Mouse (Mus musculus) CH12F3 (cell line): ENCODE data around the gene Hsd17b6.
"Not testable (repeated sequence)": the region's sequence is repeated elsewhere in the genome, so short reads cannot be mapped to it uniquely, and the experiment has no call there.

ENCODE experiments used
- in situ Hi-C: fragments of 300-500 bp; cut with MboI; formaldehyde crosslinking; loops from 2 replicates; pipeline ENCODE4 v1.14.3; 2020; ENCODE audit warnings: low sequenced_read_pairs

Hsd17b6 gene

DNA sequence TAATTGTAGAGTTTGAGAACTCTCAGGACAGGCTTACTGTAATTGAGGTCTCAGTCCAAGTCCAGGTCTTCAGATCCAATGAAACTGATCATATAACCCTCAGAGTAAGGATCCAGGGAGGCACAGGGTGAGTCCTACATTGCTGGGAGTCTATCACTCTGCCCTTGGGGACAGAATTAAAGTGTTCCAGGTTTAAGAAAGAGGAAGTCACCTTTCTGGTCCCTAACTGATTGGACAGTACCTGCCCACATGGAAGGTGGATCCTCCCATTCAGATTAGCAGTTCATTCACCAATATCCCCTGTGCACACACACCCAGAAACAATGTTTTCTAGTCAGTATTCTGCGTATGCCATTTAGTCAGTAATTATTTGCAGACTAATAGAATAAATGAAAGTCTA, at the start of gene Hsd17b6:
Gene Hsd17b6, minus strand, starts transcription at position 166 of the 400 bp plus-strand sequence.
- in situ Hi-C loops, result loop anchor here (5.0 to 10.0 kb wide), 2 partner anchors 45 to 63 kb away; no protein-coding TSS in a partner anchor

GRCm38 (mm10) chr10:128053001-128053400, 45.6 kb upstream of the Hsd17b6 start:
- in situ Hi-C loops, result no loop called here

- in situ Hi-C loops, result not testable (repeated sequence)
Measured at GRCm38 (mm10) chr10:128052136-128052535, 44.7 kb upstream of the Hsd17b6 start.

DNA sequence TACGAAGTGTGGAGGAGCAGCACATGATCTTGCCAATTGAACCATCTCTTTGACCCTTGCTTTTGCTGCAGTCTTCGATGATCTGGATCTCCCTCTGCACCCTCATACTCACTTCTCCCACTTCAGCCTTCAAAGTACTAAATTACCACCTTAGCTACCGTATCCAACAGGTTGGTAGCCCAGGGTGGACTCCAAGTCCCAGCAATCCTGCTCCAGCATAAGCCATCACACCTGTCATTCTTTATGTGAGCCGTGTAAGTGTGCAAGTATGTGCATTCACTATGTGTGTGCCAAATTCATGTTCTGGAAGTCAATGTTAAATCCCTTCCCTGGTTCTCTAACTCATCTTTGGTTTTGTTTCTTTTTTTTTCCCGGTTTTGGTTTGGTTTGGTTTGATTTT, 44.2 kb upstream of the Hsd17b6 start:
- in situ Hi-C loops, result no loop called here

DNA sequence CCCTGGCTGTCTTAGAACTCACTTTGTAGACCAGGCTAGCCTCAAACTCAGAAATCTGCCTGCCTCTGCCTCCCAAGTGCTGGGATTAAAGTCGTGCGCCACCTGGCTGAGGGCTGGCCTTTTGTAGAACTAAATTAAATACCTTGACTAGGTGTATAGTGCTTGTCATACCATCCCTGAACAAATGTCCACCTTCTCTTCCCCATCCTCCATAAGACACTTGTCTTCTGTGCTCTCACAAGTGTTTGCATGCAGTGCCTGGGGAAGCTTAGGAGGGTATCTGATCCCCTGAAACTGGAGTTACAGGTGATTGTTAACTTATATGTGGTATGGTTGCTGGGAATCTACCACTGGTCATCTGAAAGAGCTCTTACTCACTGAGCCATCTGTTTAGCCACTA, 42.9 kb upstream of the Hsd17b6 start:
- in situ Hi-C loops, result no loop called here

- in situ Hi-C loops, result no loop called here
Measured at GRCm38 (mm10) chr10:128049741-128050140, 42.3 kb upstream of the Hsd17b6 start.

DNA sequence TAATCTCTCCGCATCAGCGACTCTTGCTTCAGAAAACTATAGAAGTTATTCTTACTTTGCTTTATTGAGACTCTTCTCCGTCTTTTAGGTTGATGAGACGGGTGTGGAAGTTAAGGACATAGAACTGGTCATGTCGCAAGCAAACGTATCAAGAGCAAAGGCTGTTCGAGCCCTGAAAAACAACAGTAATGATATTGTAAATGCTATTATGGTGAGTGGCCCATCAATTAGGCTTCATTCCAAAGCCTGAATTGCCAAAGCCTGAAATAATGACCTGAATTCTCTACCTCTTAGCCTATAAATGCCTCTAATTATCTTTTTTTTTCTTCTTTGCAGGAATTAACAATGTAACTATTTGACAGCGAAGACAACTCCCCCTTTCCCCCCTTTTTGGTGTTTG, 40.7 kb upstream of the Hsd17b6 start:
- in situ Hi-C loops, result no loop called here

GRCm38 (mm10) chr10:128043041-128043835, 35.8 kb upstream of the Hsd17b6 start:
- in situ Hi-C loops, result no loop called here

DNA sequence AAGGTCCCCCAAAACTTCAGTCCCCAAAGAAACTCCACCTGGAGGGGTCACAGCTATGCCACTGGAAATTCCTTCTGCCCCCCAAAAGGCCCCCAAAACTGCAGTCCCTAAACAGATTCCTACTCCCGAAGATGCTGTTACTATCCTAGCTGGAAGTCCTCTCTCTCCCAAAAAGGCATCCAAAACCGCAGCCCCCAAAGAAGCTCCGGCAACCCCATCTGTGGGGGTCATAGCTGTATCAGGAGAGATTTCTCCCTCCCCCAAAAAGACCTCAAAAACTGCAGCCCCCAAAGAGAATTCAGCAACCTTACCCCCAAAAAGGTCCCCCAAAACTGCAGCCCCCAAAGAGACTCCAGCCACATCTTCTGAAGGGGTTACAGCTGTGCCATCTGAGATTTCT, 35.1 kb upstream of the Hsd17b6 start:
- in situ Hi-C loops, result no loop called here

GRCm38 (mm10) chr10:128041636-128042035, 34.2 kb upstream of the Hsd17b6 start:
- in situ Hi-C loops, result no loop called here

GRCm38 (mm10) chr10:128040293-128040692, 32.9 kb upstream of the Hsd17b6 start:
- in situ Hi-C loops, result no loop called here

DNA sequence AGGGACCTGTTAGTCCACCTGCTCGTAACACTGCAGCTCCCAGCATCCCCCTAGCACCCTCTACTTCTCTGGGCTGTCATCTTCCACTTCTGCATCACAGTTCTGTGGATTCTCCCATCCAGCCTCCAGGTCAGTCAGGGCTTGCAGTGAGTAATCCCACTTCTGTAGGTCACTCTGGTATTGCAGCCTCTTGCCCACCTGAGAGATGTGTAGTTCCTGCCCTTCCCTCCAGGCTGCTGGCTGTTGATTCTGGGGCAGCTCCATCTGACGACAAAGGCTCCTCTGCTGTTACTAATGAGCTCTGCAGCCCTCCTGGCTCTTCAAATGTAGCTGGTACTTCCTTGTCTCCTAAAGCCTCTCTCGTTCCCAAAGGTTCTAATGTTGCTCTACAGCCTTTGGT, 32.4 kb upstream of the Hsd17b6 start:
- in situ Hi-C loops, result no loop called here

DNA sequence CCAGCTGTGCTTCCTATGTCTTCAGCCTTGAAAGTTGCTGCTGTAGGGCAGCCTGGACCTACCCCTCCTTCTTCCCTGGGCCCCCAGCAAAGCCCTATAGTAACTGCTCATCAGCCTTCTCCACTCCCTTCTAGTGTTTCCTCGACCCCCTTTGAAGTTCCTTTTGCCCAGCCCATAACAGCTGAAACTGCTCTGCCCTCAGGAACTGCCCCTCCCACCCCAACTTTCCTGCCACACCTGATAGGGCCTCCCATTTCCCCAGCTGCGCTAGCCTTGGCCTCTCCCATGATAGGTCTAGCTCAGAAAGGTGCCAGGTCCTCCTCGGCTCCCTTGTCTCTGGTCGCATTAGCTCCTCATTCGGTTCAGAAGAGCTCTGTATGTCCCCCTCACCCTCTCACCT, 31.8 kb upstream of the Hsd17b6 start:
- in situ Hi-C loops, result no loop called here

- in situ Hi-C loops, result no loop called here
Measured at GRCm38 (mm10) chr10:128037921-128038320, 30.5 kb upstream of the Hsd17b6 start.

GRCm38 (mm10) chr10:128036746-128037425, 29.5 kb upstream of the Hsd17b6 start:
- in situ Hi-C loops, result no loop called here

- in situ Hi-C loops, result no loop called here
Measured at GRCm38 (mm10) chr10:128030860-128031259, 23.4 kb upstream of the Hsd17b6 start.

- in situ Hi-C loops, result no loop called here
Measured at GRCm38 (mm10) chr10:128029931-128030330, 22.5 kb upstream of the Hsd17b6 start.

DNA sequence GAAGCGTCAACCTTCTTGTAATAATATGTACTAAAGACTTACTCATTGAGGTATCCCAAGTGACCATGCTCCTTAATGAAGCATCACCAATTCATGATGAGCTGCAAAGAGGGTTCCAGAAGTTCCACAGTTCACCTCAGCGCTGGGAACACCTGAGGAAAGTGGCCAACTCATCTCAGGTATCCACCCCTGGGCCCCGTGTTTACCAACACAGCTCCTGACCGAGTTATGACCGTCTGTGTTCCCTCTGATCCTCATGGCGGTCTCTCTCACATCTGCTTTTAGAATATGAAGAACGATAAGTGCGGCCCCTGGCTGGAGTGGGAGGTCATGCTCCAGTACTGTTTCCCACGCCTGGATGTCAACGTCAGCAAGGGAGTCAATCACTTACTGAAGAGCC, 16.1 kb upstream of the Hsd17b6 start:
- in situ Hi-C loops, result no loop called here

DNA sequence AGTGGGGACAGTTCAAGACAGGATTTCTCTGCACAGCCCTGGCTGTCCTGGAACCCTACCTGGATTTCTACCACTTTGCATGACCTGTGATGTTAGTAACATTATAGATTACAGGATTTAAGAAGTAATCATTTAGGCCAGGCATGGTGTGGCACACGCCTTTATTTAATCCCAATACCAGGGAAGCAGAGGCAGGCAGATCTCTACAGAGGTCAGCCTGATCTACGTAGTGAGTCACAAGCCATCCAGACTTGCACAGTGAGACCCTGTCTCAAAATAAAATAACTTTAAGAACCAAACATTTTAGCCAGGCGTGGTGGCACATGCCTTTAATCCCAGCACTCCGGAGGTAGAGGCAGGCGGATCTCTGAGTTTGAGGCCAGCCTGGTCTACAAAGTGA, 14.8 kb upstream of the Hsd17b6 start:
- in situ Hi-C loops, result no loop called here

- in situ Hi-C loops, result no loop called here
Measured at GRCm38 (mm10) chr10:128015068-128015934, 7.9 kb upstream of the Hsd17b6 start, which contains the start of gene Prim1. Gene Prim1 (plus strand): TSS chr10:128015168.

- in situ Hi-C loops, result loop anchor here (5.0 to 10.0 kb wide), 2 partner anchors 47 to 65 kb away; no protein-coding TSS in a partner anchor
Measured at GRCm38 (mm10) chr10:128009735-128010134, 2.3 kb upstream of the Hsd17b6 start.
